Mouse (Mus musculus): ENCODE measurements around the gene Mrtfb. TPM values are rescaled to one million over a fixed set of nuclear protein-coding genes. Genes with fewer than 3 reads are reported as not detected.

The Mrtfb gene
- polyA plus RNA-seq, 1 experiment from 2014 or later, result 15.2 TPM

DNA sequence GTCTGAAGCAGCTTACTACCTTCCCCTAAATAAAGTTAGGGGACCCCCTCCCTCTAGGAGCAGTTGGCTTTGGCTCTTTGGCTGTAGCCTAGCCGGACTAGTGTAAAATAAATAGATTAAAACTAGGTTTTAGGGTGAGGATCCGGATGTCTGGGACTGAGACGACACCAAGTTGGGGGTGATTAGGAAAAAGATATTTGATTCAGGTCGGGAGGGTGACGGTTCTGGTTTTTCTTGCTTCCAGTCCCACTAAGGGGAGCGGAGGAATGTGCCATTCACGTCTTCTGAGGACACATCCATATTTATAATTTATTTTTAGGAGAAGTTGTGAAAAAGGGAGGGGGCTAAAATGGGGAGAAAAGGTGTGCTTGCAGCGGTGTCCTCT, 192.4 kb downstream of the Mrtfb start:
- Histone ChIP-seq H3K27me3 (peaks cover 78% of the 10 kb centered on the region), H3K4me3 (peak overlapping the region; percentile 71), H3K9ac (replicated peaks) (peak overlapping the region; percentile 78), H3K27ac (replicated peaks) (no peak overlapping the region), H3K9me3 (no peaks in the 10 kb centered on the region), H3K4me2 (replicated peaks) (peak overlapping the region; percentile 99), H3K4me1 (peaks cover 55% of the 10 kb centered on the region), H3K36me3 (no peaks in the 10 kb centered on the region)
- 11% methylated on average over 8 of the region's 8 CpGs for WGBS
- ATAC-seq (ENCODE audit: low FRiP score, low read depth), result no peak

DNA sequence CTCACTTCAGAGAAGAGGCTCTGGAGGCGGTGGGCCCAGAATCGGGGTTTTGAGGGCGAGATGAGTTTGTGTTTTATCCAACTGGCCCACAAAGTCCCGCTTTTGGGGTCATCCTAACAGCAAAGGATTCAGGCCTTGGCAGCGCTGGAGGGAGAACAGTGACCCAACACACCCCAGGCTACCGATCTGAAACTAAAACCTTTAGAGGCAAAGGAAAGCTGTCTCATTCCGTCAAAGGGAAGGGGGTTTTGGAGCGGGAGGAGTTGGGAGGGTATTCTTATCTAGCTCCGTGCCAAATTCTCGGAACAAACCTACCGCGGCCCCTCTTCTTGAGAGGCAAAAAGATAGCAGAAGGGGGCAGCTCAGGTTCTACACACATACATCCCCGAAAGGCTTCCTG, 193.2 kb downstream of the Mrtfb start:
- Histone ChIP-seq H3K4me1 (peaks cover 63% of the 10 kb centered on the region), H3K36me3 (no peaks in the 10 kb centered on the region), H3K27ac (replicated peaks) (no peak overlapping the region), H3K4me2 (replicated peaks) (peak overlapping the region; percentile 99), H3K4me3 (0 out of 2 replicates have a peak overlapping the region, but pooled peaks have one; percentile 12), H3K27me3 (peaks cover 74% of the 10 kb centered on the region), H3K9me3 (no peaks in the 10 kb centered on the region), H3K9ac (replicated peaks) (no peak overlapping the region)
- ATAC-seq (ENCODE audit: low FRiP score, low read depth), result no peak
- 9% methylated on average over 13 of the region's 13 CpGs for WGBS

DNA sequence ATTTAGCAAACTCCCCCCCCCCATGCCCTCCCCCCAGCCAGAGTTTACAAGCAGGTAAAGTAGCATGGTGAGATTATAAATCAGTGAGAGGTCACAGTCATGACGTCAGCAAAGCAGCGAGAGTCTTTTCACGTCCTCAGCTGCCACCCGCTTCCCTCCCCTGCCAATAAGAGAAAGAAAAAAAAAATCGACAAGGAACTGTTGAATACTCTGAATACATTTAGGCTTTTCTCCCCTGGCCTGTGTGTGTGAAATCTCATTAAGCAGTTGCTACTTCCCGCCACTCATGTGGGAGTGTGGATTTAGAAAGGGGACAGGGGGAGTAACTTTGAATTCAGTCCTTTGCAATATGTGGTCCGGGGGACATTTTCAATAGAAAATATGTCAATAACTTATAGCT, 194.6 kb downstream of the Mrtfb start:
- ATAC-seq (ENCODE audit: low FRiP score, low read depth), result no peak
- no peak overlapping the region for H3K27ac ChIP-seq (replicated peaks)
- no peaks in the 10 kb centered on the region for H3K36me3 ChIP-seq
- H3K9me3 ChIP-seq, result no peaks in the 10 kb centered on the region
- peaks cover 71% of the 10 kb centered on the region for H3K4me1 ChIP-seq
- WGBS, result 9% methylated on average over 7 of the region's 7 CpGs
- peaks cover 70% of the 10 kb centered on the region for H3K27me3 ChIP-seq
- H3K4me3 ChIP-seq, result no peak overlapping the region
- no peak overlapping the region; the same call in 1 of the 2 replicates for H3K4me2 ChIP-seq (replicated peaks)
- no peak overlapping the region for H3K9ac ChIP-seq (replicated peaks)

DNA sequence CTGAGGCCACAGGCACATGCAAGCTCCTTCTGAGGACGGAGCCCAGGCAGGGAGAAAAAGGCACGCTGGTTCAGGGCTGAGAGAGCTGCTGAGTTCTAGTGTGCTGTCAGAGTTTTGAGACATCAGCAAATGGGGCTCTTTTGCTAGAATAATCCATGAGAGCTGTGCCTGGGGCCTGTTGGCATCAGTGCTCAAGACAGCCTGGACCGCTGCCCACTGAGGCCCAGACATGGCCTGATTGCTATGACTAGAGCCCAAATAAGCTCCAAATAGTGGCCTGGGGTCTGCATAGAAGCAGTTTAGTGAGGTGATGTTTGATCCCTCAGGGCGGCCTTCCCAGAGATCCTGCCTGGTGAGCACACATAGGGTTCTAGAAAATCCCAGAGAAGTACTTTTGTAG, 195.7 kb downstream of the Mrtfb start:
- H3K9ac ChIP-seq (replicated peaks), result no peak overlapping the region
- no peak overlapping the region for H3K27ac ChIP-seq (replicated peaks)
- ATAC-seq (ENCODE audit: low FRiP score, low read depth), result no peak
- WGBS, result 90% methylated on average over 4 of the region's 4 CpGs
- H3K27me3 ChIP-seq, result peaks cover 65% of the 10 kb centered on the region
- H3K4me2 ChIP-seq (replicated peaks), result no peak overlapping the region
- H3K36me3 ChIP-seq, result no peaks in the 10 kb centered on the region
- peaks cover 64% of the 10 kb centered on the region for H3K4me1 ChIP-seq
- no peaks in the 10 kb centered on the region for H3K9me3 ChIP-seq
- no peak overlapping the region for H3K4me3 ChIP-seq

DNA sequence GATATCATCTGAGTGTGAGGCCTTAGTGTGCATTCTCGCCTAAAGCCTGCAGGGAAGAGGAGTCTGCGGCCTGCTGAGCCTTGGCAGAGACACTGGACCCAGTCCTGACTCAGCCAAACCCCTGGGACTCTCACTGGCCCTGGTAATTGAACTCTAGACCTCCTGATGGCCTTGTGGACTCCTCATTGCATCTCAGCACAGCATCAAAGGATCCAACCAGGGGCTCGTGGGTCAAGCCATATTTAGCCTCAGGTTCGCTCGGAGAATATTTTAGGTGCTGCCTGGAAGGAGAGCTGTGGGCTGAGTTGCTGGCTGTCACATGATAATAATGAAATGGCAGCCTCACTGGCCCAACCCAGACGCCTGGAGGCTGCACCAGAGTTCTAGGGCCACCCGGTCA, 196.4 kb downstream of the Mrtfb start:
- Histone ChIP-seq H3K27me3 (peaks cover 60% of the 10 kb centered on the region), H3K4me1 (peaks cover 58% of the 10 kb centered on the region)

DNA sequence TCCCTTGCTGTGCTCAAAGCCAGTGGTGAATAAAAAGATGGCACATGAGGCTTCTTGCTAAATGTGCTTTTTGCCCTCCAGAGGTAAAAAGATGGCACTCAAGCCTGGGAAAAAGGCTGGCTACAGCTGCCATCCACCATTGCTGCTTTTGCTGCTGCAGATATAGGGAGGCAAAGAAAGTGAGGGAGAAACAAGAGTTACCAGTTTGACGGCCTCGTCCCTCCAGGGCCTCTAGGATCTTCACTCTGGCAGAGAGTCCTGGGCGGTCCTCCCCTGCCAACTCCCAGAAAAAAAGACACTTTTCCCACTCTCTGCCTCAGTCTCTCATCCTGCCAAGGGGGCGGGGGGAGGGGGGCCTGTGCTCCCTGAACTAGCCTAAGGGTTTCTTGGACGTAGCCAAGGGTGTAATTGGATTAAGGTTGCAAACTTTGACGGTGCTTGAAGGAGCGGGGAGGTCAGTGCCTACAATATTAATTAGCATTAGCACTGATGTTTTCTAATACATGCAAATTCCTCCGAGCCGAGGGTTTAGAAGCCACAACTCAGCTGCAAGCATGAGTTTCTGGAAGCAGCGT, 197.8 kb downstream of the Mrtfb start:
- Histone ChIP-seq H3K4me2 (replicated peaks) (no peak overlapping the region), H3K9ac (replicated peaks) (no peak overlapping the region), H3K27ac (replicated peaks) (no peak overlapping the region), H3K27me3 (peaks cover 48% of the 10 kb centered on the region), H3K4me1 (peaks cover 44% of the 10 kb centered on the region), H3K36me3 (no peaks in the 10 kb centered on the region), H3K4me3 (no peak overlapping the region), H3K9me3 (no peaks in the 10 kb centered on the region)
- ATAC-seq (ENCODE audit: low FRiP score, low read depth), result peak; percentile 66
- WGBS, result 5% methylated on average over 10 of the region's 10 CpGs

More for the DNA sequence above, 196.4 kb downstream of the Mrtfb start:
- Histone ChIP-seq H3K27ac (replicated peaks) (no peak overlapping the region), H3K4me3 (no peak overlapping the region), H3K9ac (replicated peaks) (no peak overlapping the region), H3K9me3 (no peaks in the 10 kb centered on the region), H3K36me3 (no peaks in the 10 kb centered on the region), H3K4me2 (replicated peaks) (no peak overlapping the region)
- ATAC-seq (ENCODE audit: low FRiP score, low read depth), result no peak
- WGBS, result 86% methylated on average over 7 of the region's 7 CpGs

DNA sequence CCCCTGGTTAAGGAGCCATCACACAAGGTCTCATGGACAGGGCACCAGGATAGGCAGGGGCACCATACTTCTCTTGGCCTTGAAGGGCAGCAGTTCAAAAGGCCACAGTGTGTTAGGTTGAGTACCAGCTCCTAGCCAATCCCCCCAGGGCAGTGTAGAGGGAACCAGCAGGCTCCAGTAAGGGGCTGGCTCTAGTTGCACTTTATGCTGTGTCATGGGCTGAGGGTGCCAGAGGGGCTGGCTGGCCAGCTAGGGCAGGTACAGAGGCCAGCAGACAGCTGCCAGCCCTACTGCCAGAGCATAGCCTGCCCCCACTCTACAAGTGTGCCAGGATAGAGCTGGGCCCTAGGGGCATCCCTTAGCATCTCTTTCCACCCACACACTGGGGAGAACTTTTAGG, 199.3 kb downstream of the Mrtfb start:
- H3K4me2 ChIP-seq (replicated peaks), result no peak overlapping the region
- no peaks in the 10 kb centered on the region for H3K9me3 ChIP-seq
- H3K27me3 ChIP-seq, result peaks cover 35% of the 10 kb centered on the region
- H3K9ac ChIP-seq (replicated peaks), result no peak overlapping the region
- no peak overlapping the region for H3K4me3 ChIP-seq
- no peaks in the 10 kb centered on the region for H3K36me3 ChIP-seq
- no peak for ATAC-seq (ENCODE audit: low FRiP score, low read depth)
- no peak overlapping the region for H3K27ac ChIP-seq (replicated peaks)
- H3K4me1 ChIP-seq, result peaks cover 29% of the 10 kb centered on the region

DNA sequence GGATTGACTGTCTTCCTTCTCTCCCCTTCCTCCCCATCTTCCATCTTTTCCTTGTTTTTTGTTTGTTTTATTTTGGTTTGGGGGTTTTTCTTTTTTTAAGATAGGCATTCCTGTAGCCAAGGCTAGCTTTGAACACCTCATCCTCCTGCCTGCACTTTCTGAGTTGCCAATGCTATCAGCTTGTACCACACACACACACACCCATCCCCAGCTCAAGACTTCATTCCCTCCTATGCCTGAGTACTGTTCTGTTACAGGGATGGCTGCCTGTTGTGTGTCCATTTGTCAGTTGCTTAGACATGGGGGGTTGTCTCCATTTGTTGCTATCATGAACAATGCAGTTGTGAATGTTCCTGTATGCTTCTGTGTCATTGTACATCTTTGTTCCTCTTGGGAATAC, 202.3 kb downstream of the Mrtfb start:
- no peak overlapping the region for H3K4me3 ChIP-seq
- H3K4me1 ChIP-seq, result peaks cover 17% of the 10 kb centered on the region
- ATAC-seq (ENCODE audit: low FRiP score, low read depth), result no peak
- H3K27ac ChIP-seq (replicated peaks), result no peak overlapping the region
- H3K27me3 ChIP-seq, result peaks cover 16% of the 10 kb centered on the region; the same call in 1 of the 2 replicates
- no peaks in the 10 kb centered on the region for H3K9me3 ChIP-seq
- H3K4me2 ChIP-seq (replicated peaks), result no peak overlapping the region
- no peaks in the 10 kb centered on the region for H3K36me3 ChIP-seq
- no peak overlapping the region for H3K9ac ChIP-seq (replicated peaks)

DNA sequence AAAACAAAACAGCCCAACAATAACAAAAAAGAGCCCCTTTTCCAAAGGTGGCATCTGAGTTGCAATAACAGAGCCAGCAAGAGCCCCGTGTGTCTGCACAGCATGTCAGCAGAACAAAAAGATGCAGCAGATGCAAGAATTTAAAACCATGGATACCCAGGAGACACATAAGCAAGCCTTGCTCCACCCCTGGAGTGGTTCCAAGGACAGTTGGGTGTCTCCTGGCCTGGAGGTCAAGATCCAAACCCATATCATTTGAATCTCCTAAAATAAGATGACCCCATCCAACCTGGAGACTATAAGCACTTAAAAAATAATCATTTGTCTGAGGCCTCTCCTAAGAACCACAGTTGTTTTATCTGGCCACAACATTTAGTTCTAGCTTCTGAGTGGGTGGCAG, 203.8 kb downstream of the Mrtfb start:
- Histone ChIP-seq H3K27me3 (peaks cover 14% of the 10 kb centered on the region; the same call in 1 of the 2 replicates), H3K9ac (replicated peaks) (no peak overlapping the region), H3K9me3 (no peaks in the 10 kb centered on the region), H3K4me3 (no peak overlapping the region), H3K27ac (replicated peaks) (no peak overlapping the region), H3K36me3 (no peaks in the 10 kb centered on the region), H3K4me2 (replicated peaks) (no peak overlapping the region), H3K4me1 (peaks cover 7% of the 10 kb centered on the region; the same call in 1 of the 2 replicates)
- WGBS, result 61% methylated on average over 1 of the region's 1 CpGs
- no peak for ATAC-seq (ENCODE audit: low FRiP score, low read depth)

DNA sequence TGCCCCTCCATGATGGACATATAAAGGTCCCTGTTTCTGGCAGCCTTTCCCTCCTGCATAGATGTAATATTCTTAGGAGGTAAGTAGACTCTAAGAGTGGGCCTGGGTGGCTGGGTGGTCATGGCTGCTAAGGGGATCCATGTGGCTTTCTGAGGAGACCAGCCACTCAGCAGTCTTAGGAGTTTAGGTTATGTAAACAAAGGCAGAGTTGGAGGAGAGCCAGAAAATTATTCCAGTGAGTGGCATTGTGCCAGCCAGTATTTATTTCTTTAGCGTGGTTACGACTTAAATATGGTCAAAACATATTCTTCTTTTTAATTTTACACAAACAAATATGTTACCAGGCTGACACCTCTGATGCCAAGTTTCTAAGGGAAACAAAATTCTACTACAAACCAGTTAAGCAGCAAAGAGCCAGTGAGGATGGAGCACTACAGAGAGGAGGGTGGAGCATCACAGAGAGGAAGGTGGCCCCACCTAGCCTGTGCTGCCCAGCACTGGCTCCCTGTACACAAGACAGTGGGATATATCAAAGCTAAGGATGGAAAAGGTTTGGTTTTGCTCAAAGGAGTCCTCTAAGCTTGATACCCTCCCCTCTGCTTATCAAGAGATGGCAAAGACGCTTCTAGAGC, 204.6 kb downstream of the Mrtfb start:
- H3K36me3 ChIP-seq, result no peaks in the 10 kb centered on the region
- no peak overlapping the region for H3K4me2 ChIP-seq (replicated peaks)
- H3K4me3 ChIP-seq, result no peak overlapping the region
- ATAC-seq (ENCODE audit: low FRiP score, low read depth), result no peak
- H3K9me3 ChIP-seq, result no peaks in the 10 kb centered on the region
- H3K27ac ChIP-seq (replicated peaks), result no peak overlapping the region
- peaks cover 6% of the 10 kb centered on the region; the same call in 1 of the 2 replicates for H3K27me3 ChIP-seq
- H3K9ac ChIP-seq (replicated peaks), result no peak overlapping the region
- 90% methylated on average over 3 of the region's 3 CpGs for WGBS
- H3K4me1 ChIP-seq, result peaks cover 4% of the 10 kb centered on the region; the same call in 1 of the 2 replicates

DNA sequence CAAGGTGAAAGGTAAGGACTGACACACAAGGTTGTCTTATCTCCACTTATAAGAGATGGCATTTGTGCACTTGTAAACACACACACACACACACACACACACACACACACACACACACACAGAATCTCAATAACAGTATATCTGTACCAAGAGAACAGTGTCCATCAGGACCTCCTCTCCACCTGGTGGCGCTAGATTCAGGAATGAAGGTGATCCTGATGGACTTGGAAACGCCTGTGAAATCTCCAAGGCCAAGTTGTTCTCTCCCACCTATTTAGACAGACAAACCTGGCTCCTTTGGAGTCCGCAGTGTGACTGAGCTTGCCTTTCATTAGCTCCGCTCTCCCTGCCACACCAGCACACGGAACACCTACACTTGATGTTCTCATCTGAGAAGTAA, 208.4 kb downstream of the Mrtfb start:
- Histone ChIP-seq H3K4me2 (replicated peaks) (no peak overlapping the region), H3K27me3 (no peaks in the 10 kb centered on the region), H3K4me1 (peaks cover 4% of the 10 kb centered on the region; the same call in 1 of the 2 replicates), H3K9me3 (no peaks in the 10 kb centered on the region), H3K27ac (replicated peaks) (no peak overlapping the region), H3K4me3 (no peak overlapping the region), H3K9ac (replicated peaks) (no peak overlapping the region), H3K36me3 (no peaks in the 10 kb centered on the region)
- WGBS, result 83% methylated on average over 5 of the region's 5 CpGs
- ATAC-seq (ENCODE audit: low FRiP score, low read depth), result no peak
